Mouse (Mus musculus) activated CD4-positive, CD25-positive, alpha-beta regulatory T cell, adult 4 months (primary cell): ENCODE data around the gene Nek3. TPM values are rescaled to one million over a fixed set of nuclear protein-coding genes. Genes with fewer than 3 reads are reported as not detected.

Source experiments
- ATAC-seq: one replicate; pipeline ENCODE4 v1.8.0; 2017
- polyA plus RNA-seq, 2 experiments: library from polyadenylated mRNA; unstranded; fragments of 100-300 nt; shearing (Covaris generic); gene quantifications; one replicate each; pipeline ENCODE4 v1.2.1; 2017

Gene Nek3
- 1 to 10 TPM; 4.6 to 6.1 TPM for polyA plus RNA-seq

DNA sequence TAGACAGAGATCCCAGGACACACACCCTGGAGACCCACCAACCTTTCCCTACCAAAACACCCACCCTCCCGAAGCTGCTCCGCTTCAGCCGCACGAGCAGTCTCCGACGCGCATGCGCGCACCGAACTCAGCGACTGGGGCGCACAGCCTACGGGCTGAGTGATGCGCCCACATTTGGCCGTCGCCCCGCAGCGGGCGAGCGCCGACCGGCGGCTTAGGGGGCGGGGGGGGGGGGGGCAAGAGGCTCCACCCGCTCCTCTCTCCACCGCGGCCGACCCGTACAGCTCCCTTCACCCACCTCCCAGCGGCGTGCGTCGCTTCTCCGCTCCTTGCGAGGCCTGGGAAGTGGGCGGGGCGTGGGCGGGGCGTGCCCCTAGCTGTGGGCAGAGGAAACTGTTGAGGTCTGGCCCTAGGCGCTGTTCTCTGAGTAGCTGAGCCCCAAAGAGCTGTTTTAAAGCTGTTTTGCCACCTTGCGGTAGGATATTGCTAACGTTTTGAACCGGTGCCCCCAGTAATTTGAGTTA is at the start of gene Nek3:
Gene Nek3 (minus strand): TSS at position 356 of the 524 bp plus-strand sequence.
- peak; percentile 91 for ATAC-seq

DNA sequence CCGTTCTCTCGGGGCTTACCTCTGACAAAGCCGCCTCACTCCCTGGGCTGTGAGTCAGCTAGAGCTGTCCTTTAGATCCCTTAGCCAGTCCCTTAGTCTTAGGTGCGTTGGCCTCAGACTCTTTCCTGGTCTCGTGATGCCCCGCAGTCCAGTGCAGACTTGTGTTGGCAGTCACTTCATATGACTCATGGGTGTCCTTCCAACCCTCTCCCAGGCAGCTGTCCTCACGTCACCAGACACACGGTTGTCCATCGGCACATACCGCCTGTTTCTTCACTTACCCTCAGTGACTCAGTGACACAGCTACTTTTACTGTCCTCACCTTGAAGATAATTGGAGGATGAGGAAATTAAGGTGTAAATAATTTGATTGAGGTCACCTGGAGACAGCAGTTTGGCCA is 48.6 kb upstream of the Nek3 start:
- ATAC-seq, result no peak

DNA sequence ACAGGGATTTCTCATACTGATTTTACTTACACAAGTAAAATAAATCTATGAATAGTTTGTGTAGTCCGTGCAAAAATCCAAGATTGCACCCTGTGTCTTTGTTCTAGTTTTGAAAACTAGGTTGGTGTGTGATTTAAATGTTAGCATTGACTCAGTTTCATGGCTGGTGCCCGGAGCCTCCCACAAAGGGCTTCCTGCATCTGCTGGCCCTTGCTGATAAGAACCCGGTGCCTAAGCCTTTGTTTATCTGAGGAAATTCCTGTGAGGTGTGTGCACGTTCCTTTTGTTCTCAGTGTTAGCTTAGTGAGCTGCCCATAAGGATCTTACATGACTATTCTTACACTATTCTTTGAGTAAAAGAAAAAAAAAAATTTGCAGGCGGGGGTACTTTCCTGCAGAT is 42.8 kb upstream of the Nek3 start:
- ATAC-seq, result no peak

DNA sequence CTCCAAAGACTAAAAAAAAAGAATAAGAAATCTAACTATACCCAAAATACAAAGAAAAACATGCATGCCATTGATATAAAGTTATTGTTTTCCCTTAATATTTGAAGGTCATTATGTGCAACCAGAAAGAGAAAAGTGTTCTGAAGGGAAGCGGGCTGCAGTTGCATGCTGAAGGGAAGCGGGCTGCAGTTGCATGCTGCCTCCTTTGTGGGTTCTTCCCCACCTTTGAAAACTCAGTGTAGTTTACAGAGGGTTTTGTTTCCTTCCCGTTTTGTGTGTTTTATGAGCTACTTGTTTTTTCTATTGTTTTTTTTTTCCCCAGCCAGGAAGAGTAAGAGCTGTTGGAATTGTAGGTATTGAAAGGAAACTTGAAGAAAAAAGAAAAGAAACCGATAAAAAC is 41.3 kb upstream of the Nek3 start:
- no peak for ATAC-seq

DNA sequence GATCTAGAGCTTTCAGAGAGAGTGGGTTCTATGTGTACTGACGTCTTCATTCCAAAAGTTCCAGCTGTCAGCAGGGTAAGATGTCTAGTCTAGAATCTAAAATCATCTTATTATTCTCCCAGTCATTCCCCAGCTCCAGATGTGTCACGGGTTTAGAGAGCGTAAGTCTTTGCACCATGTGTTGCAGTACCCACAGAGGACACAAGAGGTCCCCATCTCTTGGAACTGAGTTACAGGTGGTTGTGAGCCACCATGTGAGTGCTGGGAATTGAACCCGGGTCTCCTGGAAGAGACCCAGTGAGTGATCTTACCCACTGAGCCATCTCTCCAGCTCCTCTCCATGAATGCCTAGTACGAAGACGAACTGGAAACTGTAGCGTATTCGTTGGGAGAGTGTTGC is 33.2 kb upstream of the Nek3 start:
- ATAC-seq, result no peak

DNA sequence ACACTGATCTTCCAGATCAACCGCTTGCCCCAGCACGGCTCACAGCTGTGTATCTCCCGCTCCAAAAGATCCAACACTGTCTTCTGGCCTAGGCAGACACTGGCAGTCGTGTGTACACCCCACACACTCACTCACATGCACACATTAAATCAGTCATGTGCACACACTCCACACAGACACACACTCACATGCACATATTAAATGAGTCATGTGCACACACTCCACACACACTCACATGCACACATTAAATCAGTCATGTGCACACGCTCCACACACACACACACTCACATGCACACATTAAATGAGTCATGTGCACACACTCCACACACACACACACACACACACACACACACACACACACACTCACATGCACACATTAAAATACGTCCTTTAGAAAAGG is 31.7 kb upstream of the Nek3 start:
- no peak for ATAC-seq

DNA sequence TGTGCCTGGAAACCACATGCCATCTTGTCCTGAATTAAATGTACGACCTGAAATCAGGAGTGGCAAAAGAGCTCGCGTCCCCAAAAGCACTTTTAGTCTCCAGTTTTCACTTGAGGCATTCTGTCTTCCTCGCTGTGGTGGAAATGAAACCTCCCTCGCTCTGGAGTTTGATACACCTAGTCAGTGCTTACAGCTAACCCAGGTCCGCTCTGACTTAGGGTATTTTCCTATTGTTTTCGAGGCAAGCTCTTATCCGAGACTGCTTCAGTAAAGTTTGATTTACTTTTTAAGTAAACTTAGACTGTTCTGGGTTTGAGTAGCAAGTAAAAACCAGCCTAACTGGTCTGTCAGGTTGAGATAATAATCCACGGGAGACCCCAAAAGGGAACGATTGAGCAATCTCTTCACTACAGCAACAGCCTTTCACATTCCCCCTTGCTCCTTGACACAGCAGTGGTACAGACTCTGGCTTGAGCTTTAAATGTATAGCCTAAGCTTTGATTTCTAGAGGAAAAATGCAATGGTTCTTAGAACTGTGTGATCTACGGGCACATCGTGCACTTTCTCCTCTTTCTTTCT is 27.3 kb upstream of the Nek3 start:
- ATAC-seq, result peak; percentile 47

DNA sequence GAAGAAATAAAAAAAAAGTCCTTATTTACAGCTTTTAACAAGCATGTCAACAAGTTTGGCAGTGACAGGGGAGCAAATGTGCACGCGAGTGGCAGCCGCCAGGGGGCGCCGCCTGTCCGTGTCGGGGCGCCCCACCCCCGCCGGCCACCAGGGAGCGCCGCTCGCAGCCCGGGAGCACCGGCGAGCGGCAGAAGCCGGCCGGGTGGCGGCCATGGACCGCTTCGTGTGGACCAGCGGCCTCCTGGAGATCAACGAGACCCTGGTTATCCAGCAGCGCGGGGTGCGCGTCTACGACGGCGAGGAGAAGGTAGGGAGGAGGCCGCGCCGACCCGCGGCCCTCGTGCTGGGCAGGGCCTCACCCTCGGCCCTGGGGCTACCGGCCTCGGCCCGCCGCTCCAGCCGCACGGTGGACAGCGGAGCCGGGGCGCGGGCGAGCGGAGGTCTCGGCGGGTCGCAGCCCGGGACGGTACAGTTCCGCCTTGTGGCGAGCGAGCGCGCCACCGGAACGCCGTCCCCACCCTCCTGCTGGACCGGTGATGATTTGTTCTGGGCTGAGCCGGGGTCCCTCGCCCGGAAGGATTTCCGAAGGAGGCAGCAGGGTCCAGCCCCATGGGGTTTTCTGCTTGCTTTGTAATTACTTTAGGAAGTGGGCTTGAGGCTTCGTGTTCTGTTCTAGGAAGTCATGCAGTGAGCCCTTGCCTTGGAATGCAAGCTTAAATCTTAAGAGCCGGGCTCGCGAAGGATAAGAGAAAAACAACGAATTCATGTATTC is 26.6 kb upstream of the Nek3 start, which contains the start of gene Vps36:
Gene Vps36 (plus strand): TSS at position 150 of the 772 bp plus-strand sequence.
- peak; percentile 86 for ATAC-seq

DNA sequence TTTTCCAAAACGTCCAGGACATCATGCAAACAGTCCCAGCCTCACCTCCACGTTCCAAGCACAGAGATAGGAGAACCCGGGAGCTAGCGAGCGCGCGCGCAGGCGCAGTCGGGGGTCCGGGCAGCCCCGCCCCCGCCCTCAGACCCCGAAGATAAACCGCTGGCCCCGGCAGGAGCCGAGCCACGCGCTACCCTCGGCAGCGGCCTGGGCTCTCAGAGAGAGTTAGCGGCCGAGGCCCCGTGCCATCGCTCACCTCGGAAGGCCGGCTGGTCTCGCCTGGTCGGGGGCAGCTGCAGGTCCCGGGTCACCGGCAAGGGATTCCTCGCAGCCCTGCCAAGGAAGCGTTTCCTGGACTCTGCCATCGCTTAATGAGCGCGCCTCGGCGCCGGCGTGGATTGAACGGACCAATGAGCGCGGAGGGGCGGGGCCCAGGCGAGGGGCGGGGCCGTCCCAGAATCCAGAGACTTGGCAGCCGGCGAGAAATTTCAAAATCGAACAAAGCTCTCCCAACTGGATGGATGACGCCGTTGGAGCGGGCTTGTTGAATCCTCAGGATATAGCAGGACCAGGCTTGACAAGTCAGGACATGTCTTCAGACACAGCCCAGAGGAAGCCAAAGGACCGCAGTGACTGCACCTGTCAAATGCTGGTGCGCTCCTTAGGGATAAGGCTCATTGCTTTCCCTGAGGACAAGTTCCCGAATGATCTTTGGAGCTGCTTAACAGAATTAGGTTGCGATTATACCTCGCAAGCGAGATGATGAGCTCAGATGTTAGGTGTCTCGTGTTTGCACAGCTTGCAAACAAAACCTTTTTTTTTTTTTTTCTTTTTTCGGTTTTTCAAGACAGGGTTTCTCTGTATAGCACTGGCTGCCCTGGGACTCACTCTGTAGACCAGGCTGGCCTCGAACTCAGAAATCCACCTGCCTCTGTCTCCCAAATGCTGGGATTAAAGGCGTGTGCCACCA is 19.5 kb upstream of the Nek3 start, which contains the start of gene Ckap2:
Gene Ckap2 (minus strand): TSS at position 389 of the 967 bp plus-strand sequence.
- peak; percentile 94 for ATAC-seq

DNA sequence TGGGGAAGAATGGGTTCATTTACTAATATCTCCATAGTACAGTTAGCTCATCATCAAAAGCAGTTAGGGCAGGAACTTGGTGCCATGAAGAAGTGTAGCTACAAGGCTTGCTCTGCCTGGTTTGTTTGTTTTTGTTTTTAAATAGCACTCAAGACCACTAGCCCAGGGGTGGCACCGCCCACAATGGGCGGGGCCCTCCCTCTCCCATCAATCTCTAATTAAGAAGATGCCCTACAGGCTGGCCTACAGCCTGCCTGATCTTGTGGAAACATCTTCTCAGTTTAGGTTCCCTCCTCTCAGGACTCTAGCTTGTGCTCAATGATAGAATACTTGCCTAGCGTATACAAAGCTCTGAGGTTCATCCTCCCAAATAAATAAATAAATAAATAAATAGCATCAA is 18.6 kb upstream of the Nek3 start:
- ATAC-seq, result peak; percentile 20

DNA sequence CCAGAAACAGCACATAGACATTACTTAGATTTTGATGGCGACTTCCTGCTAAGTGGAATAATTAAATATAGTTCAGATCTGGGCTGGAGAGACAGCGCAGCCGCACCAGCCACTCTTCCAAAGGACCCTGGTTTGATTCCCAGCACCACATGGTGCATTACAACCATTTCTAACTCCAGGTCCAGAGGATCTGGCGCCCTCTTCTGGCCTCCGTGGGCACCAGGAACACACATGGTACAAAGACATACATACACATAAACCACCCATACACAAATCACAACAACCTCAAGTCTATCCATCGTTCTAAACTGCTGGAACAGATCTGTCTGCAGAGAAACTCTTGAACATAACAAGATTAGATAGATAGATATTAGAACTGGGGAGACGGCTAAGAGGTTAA is 9.7 kb upstream of the Nek3 start:
- no peak for ATAC-seq

DNA sequence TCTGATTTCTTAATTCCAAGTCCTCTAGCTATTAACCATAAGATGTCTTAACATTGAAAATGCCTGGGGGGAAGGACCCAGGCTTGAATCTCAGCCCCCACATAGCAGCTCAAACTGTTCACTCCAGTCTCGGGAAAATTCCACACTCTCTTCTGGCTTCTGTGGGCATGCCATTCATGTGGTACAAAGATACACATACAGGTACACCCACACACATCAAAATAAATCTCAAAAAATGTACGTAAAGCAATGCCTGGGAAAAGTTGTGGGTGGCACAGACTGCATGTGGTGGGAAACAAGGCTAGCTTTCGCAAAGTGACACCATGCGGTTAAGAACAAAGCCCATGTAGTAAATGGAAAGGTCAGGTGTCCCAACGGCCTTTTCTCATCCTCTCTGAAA is 2.9 kb upstream of the Nek3 start:
- ATAC-seq, result no peak

DNA sequence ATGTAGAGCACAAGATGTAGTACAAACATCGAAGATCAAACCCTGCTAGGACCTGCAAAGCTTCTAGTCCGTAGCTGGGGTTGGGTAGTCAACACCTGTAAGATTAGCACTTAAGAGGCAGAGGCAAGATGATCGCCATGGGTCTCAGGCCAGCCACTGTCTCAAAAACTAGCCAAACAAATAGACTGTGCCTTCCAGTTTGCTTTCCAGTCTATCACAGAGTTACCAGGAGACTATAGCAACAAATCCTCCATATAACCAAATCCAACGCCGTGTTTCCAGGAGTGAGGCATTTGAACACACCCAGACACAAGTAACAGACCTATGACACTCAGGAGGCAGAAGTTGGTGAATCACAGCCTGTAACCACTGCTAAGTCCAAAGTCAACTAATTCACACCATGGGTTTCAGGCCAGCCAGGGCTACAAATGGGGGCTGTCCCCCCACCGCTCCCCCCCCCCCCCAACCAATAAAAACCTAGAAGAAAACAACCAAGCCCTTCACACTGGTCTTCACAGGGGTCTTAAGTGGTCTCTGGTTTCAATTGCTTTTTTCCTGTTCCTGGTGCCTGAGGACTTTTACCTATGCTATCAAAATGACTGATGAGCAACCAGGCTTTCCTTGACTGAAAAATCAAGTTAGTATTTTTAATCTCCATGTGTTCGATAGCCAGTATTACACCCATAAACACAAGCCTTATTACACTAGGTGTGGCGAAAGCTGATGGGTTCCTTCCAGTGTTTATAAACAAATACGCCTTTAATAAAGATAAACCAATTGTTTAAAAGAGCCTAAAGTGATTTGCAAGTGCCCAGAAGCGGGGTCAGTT is 770 bp downstream of the Nek3 start:
- ATAC-seq, result peak; percentile 30

DNA sequence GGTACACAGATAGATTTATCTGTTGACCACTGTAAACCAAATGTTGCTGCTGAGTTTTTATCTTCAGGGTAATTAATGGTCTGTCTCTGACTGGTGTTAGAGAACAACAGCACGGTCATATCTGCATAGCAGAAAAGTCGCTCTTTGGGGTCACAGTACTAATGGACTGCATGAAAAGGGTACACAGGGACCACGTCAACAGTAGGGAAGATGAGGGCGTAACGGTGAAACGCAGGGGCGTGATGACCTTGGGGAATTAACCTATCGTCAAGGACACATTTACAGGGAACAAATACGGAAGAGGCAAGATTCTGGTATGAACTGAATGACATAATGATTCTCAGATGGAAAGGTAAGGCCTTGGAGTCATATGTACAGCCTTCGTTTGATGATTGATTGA is 1.8 kb downstream of the Nek3 start:
- no peak for ATAC-seq

DNA sequence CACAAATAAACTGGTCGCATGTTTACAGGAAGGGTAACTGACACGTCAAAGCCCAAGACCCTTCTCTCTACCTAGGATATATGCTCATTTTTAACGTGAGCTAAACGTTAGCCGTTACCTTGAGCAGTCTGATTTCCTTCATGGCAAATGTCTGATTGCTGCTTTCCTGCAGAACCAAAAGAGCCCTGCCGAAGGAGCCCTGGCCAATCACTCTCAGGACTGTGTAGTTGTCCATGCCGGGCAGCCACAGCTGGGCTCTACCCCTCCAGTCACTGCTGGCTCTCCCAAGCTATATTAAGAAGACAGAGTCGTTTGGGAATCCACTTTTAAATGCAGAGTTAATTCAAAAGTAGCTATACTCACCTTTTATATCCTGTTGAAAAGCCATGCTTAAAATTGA is 4.0 kb downstream of the Nek3 start:
- no peak for ATAC-seq

DNA sequence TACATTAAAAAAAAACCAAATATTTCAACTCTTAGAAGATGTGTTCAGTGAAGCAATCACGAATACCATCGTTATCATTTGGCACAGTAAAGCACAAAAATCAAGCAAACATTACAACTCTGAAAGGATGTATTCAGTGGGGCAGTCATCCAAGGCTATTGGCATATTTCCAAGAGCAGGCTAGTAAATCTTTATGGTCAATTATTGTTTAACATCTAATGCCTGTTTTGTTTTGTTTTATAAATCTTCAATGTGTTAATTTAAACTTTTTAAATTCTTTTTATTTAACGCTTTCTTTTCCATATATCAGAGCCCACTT is 15.9 kb downstream of the Nek3 start:
- no peak for ATAC-seq

DNA sequence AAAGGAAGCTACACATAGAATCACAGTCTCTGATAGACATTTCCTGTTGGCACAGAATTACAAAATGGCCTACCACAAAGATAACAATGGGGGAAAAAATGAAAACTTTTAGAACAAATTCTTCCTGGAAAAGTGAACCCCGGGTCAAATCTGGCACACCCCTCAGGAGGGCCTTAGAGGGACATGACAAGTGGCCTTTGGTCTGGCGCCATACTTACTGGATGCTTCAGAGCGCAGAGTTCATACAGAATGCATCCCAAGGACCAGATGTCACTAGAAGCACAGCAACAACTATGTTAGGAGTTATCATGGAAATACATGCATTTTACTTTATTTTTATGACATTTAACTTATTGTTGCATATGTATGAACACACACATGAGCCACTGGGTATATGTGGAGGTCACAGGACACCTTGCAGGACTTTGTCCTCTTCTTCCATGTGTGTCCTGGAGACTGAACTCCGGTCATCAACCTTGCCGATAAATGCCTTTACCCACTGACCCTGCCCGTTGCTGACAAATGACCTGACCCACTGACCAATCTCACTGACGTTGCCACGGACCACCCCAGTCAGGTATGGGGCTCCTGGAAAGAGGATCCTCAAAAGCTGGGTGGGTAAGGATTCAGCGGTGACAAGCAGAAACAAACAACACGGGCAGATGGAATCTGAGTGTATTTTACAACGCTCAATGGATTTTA is 16.4 kb downstream of the Nek3 start:
- ATAC-seq, result no peak

DNA sequence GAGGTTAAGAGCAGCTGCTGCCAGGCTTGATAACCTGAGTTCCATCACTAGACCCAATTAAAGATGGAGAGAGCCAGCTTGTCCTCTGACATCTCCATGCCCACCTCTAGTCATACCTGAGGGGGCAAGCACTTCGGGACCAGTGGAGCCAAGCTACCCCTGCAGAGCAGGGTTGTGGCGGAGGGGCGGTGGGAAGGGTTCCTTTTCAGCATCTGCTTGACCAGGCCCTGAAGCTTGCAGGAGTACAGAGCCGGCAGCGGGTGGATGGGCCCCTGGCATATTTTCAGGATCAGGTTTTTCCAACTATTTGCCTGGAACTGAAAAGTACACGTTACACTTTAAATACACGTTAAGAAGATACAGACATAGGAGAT is 17.9 kb downstream of the Nek3 start:
- ATAC-seq, result no peak

DNA sequence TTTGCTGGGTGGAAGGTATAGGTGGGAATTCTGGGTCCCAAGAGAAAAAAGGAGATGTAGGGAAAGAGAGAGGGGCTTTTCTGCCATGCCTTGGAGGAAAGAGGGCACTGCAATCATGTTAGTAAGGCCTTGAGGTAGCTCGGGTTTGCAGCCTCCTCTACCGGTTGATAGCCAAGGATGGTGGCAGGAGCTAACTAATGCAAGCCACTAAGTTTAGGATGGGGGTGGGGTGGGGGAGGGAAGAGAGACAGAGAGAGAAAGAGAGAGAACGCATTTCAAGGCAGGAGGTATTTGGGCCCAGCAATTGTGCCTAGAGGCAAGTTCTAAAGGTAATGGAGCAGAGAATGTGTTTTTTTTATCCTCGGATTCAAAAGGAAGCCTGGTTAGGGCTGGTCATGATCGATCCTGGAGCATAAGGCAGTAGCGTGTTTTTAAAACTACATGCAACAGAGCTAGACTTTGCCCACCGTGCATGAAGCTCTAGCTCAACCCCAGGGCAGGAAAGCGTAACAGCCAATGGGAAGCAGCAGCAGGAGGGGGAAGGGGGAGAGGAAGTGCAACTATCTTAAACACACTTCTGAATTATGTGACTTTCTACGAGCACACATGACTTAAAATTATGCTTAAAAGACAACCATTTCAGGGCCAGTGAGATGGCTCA is 18.4 kb downstream of the Nek3 start:
- ATAC-seq, result no peak

DNA sequence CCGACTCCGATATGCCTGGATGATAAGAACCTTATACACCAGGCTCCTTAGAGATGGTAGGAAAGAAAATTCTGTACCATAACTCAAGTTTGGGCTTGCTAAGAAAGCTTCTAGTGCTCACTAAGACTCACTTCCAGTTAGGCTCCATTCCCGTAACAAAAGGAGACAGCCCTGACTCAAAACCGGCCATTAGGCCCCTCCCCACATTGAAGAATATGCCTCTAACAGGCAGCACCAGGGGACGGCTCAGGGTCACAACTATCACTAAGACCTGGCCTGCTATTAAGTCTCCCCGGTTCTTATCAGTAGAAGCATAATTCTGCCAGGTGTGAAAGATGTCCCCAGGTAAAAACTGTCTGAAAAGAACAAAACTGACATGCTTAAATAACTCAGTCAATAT is 20.4 kb downstream of the Nek3 start:
- ATAC-seq, result no peak
